Mouse (Mus musculus): ENCODE results near the gene Ppard. TPM values are rescaled to one million over a fixed set of nuclear protein-coding genes. Genes with fewer than 3 reads are reported as not detected.

The Ppard gene
- polyA plus RNA-seq, 1 experiment from 2014 or later: 1.3 TPM

- no peaks in the 10 kb centered on the region for H3K9me3 ChIP-seq
- H3K4me2 ChIP-seq (replicated peaks): no peak overlapping the region
- no peaks in the 10 kb centered on the region for H3K27me3 ChIP-seq
- no peak for ATAC-seq (replicated peaks)
- no peaks in the 10 kb centered on the region for H3K4me1 ChIP-seq
- no peak overlapping the region for H3K9ac ChIP-seq (replicated peaks)
- no peak overlapping the region for H3K4me3 ChIP-seq
- H3K36me3 ChIP-seq: no peaks in the 10 kb centered on the region
- H3K27ac ChIP-seq (replicated peaks): no peak overlapping the region
- WGBS: 71% methylated on average over 13 of the region's 13 CpGs
Observed at GRCm38 (mm10) chr17:28263181-28263894, 30.8 kb downstream of the Ppard start.

- Histone ChIP-seq H3K4me3 (no peak overlapping the region), H3K9me3 (no peaks in the 10 kb centered on the region), H3K36me3 (no peaks in the 10 kb centered on the region), H3K4me2 (replicated peaks) (no peak overlapping the region), H3K27me3 (no peaks in the 10 kb centered on the region), H3K9ac (replicated peaks) (no peak overlapping the region), H3K27ac (replicated peaks) (no peak overlapping the region), H3K4me1 (no peaks in the 10 kb centered on the region)
- no peak for ATAC-seq (replicated peaks)
- 90% methylated on average over 5 of the region's 5 CpGs for WGBS
Observed at GRCm38 (mm10) chr17:28267251-28267650, 34.8 kb downstream of the Ppard start.

DNA sequence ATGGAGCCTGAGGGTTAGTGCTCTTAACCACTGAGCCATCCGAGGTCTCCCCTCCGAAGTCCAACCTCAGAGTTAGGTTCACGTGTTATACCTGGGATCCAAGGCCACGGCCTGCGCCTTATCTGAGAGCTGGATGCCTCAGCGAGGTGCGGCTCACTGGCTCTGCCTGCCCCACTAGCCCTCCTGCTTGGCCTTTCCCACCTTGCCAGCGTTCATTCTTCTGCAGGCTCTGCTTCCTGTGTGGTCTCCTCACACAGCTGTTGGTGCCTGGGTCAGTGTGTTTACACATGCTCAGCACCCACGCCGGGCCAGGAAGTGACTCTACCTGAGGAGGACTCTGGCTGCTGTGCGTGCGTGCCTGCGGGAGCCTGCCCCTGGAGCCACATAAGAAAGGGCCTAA is 37.7 kb downstream of the Ppard start:
- no peak overlapping the region for H3K4me3 ChIP-seq
- H3K9ac ChIP-seq (replicated peaks): no peak overlapping the region
- H3K4me1 ChIP-seq: no peaks in the 10 kb centered on the region
- WGBS: 84% methylated on average over 13 of the region's 13 CpGs
- H3K4me2 ChIP-seq (replicated peaks): no peak overlapping the region
- ATAC-seq (replicated peaks): no peak
- H3K36me3 ChIP-seq: no peaks in the 10 kb centered on the region
- H3K9me3 ChIP-seq: no peaks in the 10 kb centered on the region
- no peak overlapping the region for H3K27ac ChIP-seq (replicated peaks)
- no peaks in the 10 kb centered on the region for H3K27me3 ChIP-seq

GRCm38 (mm10) chr17:28271537-28272266 is 39.2 kb downstream of the Ppard start:
- Histone ChIP-seq H3K9me3 (no peaks in the 10 kb centered on the region), H3K4me1 (no peaks in the 10 kb centered on the region), H3K36me3 (no peaks in the 10 kb centered on the region), H3K9ac (replicated peaks) (no peak overlapping the region; the same call in 1 of the 2 replicates), H3K27me3 (no peaks in the 10 kb centered on the region), H3K4me2 (replicated peaks) (no peak overlapping the region), H3K27ac (replicated peaks) (no peak overlapping the region), H3K4me3 (no peak overlapping the region)
- ATAC-seq (replicated peaks): no peak
- WGBS: 81% methylated on average over 12 of the region's 12 CpGs

DNA sequence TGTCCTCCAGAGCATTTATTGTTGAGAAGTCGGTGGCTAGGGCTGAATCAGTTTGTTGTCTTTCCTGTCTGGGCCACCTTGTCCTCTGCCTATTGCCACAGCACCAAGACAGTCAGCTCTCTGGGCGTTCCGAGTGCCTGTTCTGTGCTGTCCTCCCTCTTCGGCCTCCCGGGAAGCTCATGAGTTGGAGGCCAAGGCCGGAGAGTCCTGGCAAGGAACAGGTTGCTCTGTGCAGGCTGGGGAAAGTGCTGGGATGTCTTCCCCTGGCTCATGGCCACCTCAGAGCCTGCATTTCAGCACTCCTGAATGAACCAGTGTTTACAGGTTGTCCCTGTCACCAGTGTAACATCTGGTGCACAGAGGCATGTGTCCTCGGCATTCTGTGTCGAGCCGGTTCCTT is 39.8 kb downstream of the Ppard start:
- Histone ChIP-seq H3K4me3 (no peak overlapping the region), H3K9me3 (no peaks in the 10 kb centered on the region), H3K9ac (replicated peaks) (no peak overlapping the region), H3K27me3 (no peaks in the 10 kb centered on the region), H3K4me1 (no peaks in the 10 kb centered on the region), H3K4me2 (replicated peaks) (no peak overlapping the region), H3K27ac (replicated peaks) (no peak overlapping the region), H3K36me3 (no peaks in the 10 kb centered on the region)
- WGBS: 87% methylated on average over 9 of the region's 9 CpGs
- ATAC-seq (replicated peaks): no peak

GRCm38 (mm10) chr17:28272837-28273236 is 40.3 kb downstream of the Ppard start:
- Histone ChIP-seq H3K4me3 (no peak overlapping the region), H3K36me3 (no peaks in the 10 kb centered on the region), H3K4me2 (replicated peaks) (no peak overlapping the region), H3K27me3 (no peaks in the 10 kb centered on the region), H3K27ac (replicated peaks) (no peak overlapping the region), H3K4me1 (no peaks in the 10 kb centered on the region), H3K9me3 (no peaks in the 10 kb centered on the region), H3K9ac (replicated peaks) (no peak overlapping the region)
- no peak for ATAC-seq (replicated peaks)
- WGBS: 86% methylated on average over 6 of the region's 6 CpGs

DNA sequence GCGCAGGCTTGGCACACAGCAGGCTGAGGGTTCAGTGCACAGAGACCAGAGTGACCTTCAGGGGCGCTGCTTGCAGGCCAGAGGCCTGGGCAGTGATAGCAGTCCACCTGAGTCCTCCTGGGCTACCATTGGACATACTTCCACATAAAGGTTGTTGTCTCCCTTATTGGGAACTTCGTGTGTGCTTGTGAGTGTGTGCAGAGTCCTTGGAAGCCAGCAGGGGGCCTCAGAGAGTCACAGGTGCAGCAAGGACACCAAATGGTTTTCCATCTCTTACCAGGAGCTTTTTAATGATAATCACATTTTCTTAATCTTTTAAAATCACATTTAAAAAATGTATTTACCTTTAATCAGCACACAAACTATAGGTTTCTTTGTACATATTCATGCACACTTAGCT is 42.2 kb downstream of the Ppard start:
- H3K27me3 ChIP-seq: no peaks in the 10 kb centered on the region
- H3K9ac ChIP-seq (replicated peaks): no peak overlapping the region
- no peak overlapping the region for H3K4me2 ChIP-seq (replicated peaks)
- WGBS: 77% methylated on average over 3 of the region's 3 CpGs
- no peak overlapping the region for H3K27ac ChIP-seq (replicated peaks)
- H3K4me1 ChIP-seq: no peaks in the 10 kb centered on the region
- no peaks in the 10 kb centered on the region for H3K9me3 ChIP-seq
- H3K4me3 ChIP-seq: no peak overlapping the region
- ATAC-seq (replicated peaks): no peak
- no peaks in the 10 kb centered on the region for H3K36me3 ChIP-seq

GRCm38 (mm10) chr17:28277226-28277625 is 44.7 kb downstream of the Ppard start:
- H3K36me3 ChIP-seq: no peaks in the 10 kb centered on the region
- ATAC-seq (replicated peaks): no peak
- H3K27me3 ChIP-seq: no peaks in the 10 kb centered on the region
- H3K4me2 ChIP-seq (replicated peaks): no peak overlapping the region
- no peak overlapping the region for H3K9ac ChIP-seq (replicated peaks)
- H3K27ac ChIP-seq (replicated peaks): no peak overlapping the region
- H3K4me1 ChIP-seq: no peaks in the 10 kb centered on the region
- no peaks in the 10 kb centered on the region for H3K9me3 ChIP-seq
- no peak overlapping the region for H3K4me3 ChIP-seq
- 87% methylated on average over 14 of the region's 14 CpGs for WGBS

DNA sequence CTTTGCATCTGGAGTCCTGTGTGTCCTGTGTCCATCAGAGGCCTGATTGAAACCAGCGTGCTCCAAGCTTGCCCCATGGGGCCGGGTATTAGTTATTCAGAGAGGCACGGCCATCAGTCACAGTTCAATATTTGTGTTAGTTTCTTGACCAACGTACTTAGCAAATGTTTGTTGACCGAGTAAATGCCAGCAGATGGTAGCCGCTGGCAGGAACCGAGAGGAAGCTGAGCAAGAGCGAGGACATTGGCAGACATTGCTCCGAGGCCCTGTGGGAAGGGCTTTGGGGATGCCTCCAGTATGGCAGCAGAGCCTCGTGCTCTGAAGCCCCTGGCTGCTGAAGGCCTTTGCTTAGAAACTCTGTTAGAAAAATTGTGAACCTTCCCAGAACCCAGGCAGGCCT is 45.2 kb downstream of the Ppard start:
- Histone ChIP-seq H3K4me3 (no peak overlapping the region), H3K9ac (replicated peaks) (no peak overlapping the region), H3K27ac (replicated peaks) (no peak overlapping the region), H3K27me3 (no peaks in the 10 kb centered on the region), H3K9me3 (no peaks in the 10 kb centered on the region), H3K4me2 (replicated peaks) (no peak overlapping the region), H3K4me1 (no peaks in the 10 kb centered on the region), H3K36me3 (no peaks in the 10 kb centered on the region)
- WGBS: 77% methylated on average over 10 of the region's 10 CpGs
- ATAC-seq (replicated peaks): no peak

DNA sequence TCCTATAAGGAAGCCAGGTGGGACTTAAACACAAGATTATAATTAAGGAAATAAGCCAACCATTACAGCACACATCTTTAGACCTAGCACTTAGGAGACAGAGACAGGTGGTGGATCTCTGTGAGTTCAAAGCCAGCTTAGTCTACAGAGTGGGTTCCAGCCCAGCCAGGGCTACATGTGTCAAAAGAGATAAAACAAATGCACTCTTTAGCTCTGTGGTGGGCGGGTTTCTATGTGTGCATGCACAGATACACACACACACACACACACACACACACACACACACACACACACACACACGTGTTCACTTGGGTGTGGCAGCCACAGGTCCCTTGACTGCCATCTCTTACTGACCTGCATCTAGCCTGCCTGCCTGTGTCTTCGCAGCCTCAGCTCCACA is 45.7 kb downstream of the Ppard start:
- H3K4me1 ChIP-seq: no peaks in the 10 kb centered on the region
- no peaks in the 10 kb centered on the region for H3K27me3 ChIP-seq
- no peak overlapping the region for H3K4me2 ChIP-seq (replicated peaks)
- no peaks in the 10 kb centered on the region for H3K9me3 ChIP-seq
- no peaks in the 10 kb centered on the region for H3K36me3 ChIP-seq
- H3K4me3 ChIP-seq: no peak overlapping the region
- H3K9ac ChIP-seq (replicated peaks): no peak overlapping the region
- H3K27ac ChIP-seq (replicated peaks): no peak overlapping the region
- WGBS: 87% methylated on average over 3 of the region's 3 CpGs
- ATAC-seq (replicated peaks): no peak

GRCm38 (mm10) chr17:28279236-28279635 is 46.7 kb downstream of the Ppard start:
- 63% methylated on average over 4 of the region's 4 CpGs for WGBS

DNA sequence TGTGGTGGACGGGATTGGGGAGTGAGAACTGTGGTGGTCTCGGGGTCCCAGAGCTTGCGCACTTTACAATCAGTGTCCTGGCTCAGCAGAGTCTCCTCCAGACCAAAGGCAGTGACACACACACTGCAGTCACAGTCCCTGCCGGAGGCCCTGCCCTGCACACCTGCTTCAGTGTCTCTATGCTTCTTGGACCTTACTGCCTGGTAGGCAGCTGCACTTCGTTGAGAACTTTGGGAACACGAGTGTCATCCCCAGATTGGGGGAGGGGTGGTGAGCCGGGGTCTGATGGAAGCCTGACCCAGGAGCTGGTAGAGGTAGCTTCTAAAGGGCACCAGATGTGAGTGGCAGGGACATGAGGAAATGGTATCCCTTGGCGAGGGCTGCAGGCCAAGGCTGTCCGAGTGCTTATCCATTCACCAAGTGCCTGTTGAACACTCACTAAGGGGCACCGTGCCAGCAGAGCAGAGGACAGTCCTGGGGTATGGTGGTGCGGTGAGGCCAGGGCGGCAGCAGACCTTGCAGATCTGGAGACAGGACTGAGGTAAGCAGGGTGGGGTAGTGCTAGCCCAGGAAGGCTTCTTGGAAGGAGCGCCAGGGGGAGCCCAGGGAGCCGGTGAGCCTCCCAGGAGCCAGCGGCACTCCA is 47.4 kb downstream of the Ppard start:
- Histone ChIP-seq H3K4me3 (no peak overlapping the region), H3K9ac (replicated peaks) (no peak overlapping the region)
- ATAC-seq (replicated peaks): no peak

More at GRCm38 (mm10) chr17:28279236-28279635, 46.7 kb downstream of the Ppard start:
- H3K9me3 ChIP-seq: no peaks in the 10 kb centered on the region
- no peak overlapping the region for H3K4me2 ChIP-seq (replicated peaks)
- no peak overlapping the region for H3K9ac ChIP-seq (replicated peaks)
- no peak overlapping the region for H3K4me3 ChIP-seq
- H3K27ac ChIP-seq (replicated peaks): no peak overlapping the region
- ATAC-seq (replicated peaks): no peak
- H3K27me3 ChIP-seq: no peaks in the 10 kb centered on the region
- H3K4me1 ChIP-seq: no peaks in the 10 kb centered on the region
- no peaks in the 10 kb centered on the region for H3K36me3 ChIP-seq

More for the DNA sequence above, 47.4 kb downstream of the Ppard start:
- 70% methylated on average over 15 of the region's 15 CpGs for WGBS
- no peak overlapping the region for H3K27ac ChIP-seq (replicated peaks)
- H3K4me2 ChIP-seq (replicated peaks): no peak overlapping the region
- H3K36me3 ChIP-seq: no peaks in the 10 kb centered on the region
- no peaks in the 10 kb centered on the region for H3K9me3 ChIP-seq
- H3K4me1 ChIP-seq: no peaks in the 10 kb centered on the region
- H3K27me3 ChIP-seq: no peaks in the 10 kb centered on the region
